Mouse (Mus musculus) cerebellum, adult 2 months (tissue): ENCODE measurements around the gene Skp2. TPM values are rescaled to one million over a fixed set of nuclear protein-coding genes. Genes with fewer than 3 reads are reported as not detected.

Experiments
- DNase-seq, 2 experiments: peaks; one replicate each; pipeline ENCODE4 v3.0.0; 2021
- H3K27ac ChIP-seq: fragments of 200-500 bp; 2 replicates; pipeline ENCODE4 v1.5.1; 2012; ENCODE audit warnings: low read length, control low read depth, inconsistent platforms; ENCODE audit not compliant: insufficient read depth
- H3K27me3 ChIP-seq: fragments of 200-500 bp; 2 replicates; pipeline ENCODE4 v1.6.1; 2012; ENCODE audit warnings: inconsistent platforms, mild to moderate bottlenecking, low read length, moderate library complexity; ENCODE audit not compliant: control insufficient read depth, insufficient read depth
- H3K4me1 ChIP-seq: fragments of 200-500 bp; 2 replicates; pipeline ENCODE4 v1.6.1; 2011; ENCODE audit warnings: low read length; ENCODE audit not compliant: control insufficient read depth, insufficient read depth
- H3K4me3 ChIP-seq: fragments of 200-500 bp; replicated peaks from 2 replicates; pipeline ENCODE3; 2011; ENCODE audit warnings: mild to moderate bottlenecking, low read depth, low read length, control low read depth; ENCODE audit not compliant: insufficient read depth
- CTCF ChIP-seq: fragments of 200-500 bp; IDR thresholded peaks from 2 replicates; pipeline ENCODE4 v1.5.1; 2011; ENCODE audit warnings: low read depth, mild to moderate bottlenecking, control low read depth, low read length, moderate library complexity, borderline replicate concordance; ENCODE audit not compliant: insufficient read depth
- POLR2A ChIP-seq: fragments of 200-500 bp; IDR thresholded peaks from 2 replicates; pipeline ENCODE4 v1.6.1; 2011; ENCODE audit warnings: low read length, control low read depth, borderline replicate concordance; ENCODE audit not compliant: insufficient read depth
- WGBS: fragments of 180-500 bp; shearing (Covaris S2); methylation state at CpG from one replicate; pipeline ENCODE4 v1.1.7; 2018; 5-methylcytosine and 5-hydroxymethylcytosine counted together
- polyA plus RNA-seq: library from polyadenylated mRNA; depleted of rRNA; stranded (reverse); fragments of >200 nt; gene quantifications from 2 replicates; pipeline ENCODE4 v1.2.3, GENCODE M21; 2012

Gene Skp2
- polyA plus RNA-seq, 1 experiment: 4.2 TPM

GRCm38 (mm10) chr15:9140684-9141171, 14.5 kb downstream of the Skp2 start:
- WGBS: under 1% methylated on average over 37 of the region's 37 CpGs
- Histone ChIP-seq H3K27me3 (no peaks in the 10 kb centered on the region), H3K4me3 (peak overlapping the region; percentile 78), H3K27ac (peak overlapping the region; percentile 44), H3K4me1 (peaks cover 3% of the 10 kb centered on the region)
- TF ChIP-seq POLR2A (peak; percentile 7; the same call in 1 of the 2 replicates), CTCF (no peak)
- DNase-seq: peak in 1 of 2 experiments; percentile 70

GRCm38 (mm10) chr15:9140252-9140680, 15.0 kb downstream of the Skp2 start, which contains the start of gene Lmbrd2:
Gene Lmbrd2 (plus strand): TSS chr15:9140550.
- TF ChIP-seq CTCF: no peak
- TF ChIP-seq POLR2A: peak; percentile 55; the same call in 1 of the 2 replicates
- H3K4me3 ChIP-seq: peak within 1 kb of the TSS; percentile 78
- H3K27me3 ChIP-seq: no peaks in the 10 kb centered on the region
- DNase-seq: peak; percentile 97 to 98
- H3K27ac ChIP-seq: peak within 1 kb of the TSS; percentile 44
- WGBS: under 1% methylated on average over 34 of the region's 34 CpGs
- peaks cover 3% of the 10 kb centered on the region for H3K4me1 ChIP-seq

DNA sequence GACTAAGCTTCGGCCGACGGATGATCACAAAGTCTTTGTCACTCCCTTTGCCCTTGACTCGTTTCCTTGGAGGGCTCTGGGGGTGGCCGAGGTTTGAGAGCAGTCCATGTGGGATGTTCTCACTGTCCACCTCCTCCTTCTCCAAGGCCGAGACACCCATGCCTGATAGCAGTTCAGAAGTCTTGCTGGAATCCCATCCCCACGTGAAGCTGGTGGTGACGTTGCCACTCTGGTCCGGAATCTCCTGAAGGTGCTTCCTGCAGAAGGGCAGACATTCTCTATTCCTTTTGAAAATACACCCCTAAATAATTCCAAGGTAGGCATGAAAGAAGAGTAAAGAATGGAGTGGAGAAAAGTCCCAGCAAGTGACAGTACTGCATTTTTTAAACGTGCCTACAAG, 15.8 kb downstream of the Skp2 start:
- 25% methylated on average over 10 of the region's 10 CpGs for WGBS
- H3K4me3 ChIP-seq: peak overlapping the region; percentile 78
- peak; percentile 18 to 31 for DNase-seq
- TF ChIP-seq POLR2A (no peak), CTCF (no peak)
- H3K27me3 ChIP-seq: no peaks in the 10 kb centered on the region
- H3K27ac ChIP-seq: no peak overlapping the region
- H3K4me1 ChIP-seq: peaks cover 3% of the 10 kb centered on the region

DNA sequence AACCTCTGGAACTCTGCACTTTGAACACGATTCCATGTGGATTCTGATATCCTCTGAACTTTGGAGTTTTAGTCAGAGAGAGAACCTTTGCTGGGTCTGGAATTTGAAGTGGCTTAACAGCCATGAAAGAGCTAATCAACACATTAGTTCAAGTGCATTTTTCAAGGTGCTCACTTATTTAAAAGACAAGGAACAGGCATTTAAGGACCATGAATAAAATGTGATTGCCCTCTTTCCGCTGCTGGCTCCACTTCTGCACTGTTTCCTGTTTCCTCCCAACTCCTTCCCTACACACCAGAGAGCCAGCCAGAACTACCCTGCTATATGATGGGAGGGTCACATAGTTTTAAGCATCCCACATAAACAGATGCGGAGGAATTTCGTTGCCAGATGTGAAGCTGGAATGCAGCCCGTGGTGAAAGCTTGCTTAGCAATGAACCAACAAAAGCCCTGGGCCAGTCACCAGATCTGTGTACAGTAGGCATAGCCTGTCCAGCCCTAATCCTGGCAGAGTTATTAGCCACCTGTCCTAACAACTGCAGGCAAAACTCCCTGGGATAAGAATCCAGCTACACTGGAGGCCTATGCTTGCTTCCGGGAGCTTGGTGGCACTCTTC, 20.2 kb downstream of the Skp2 start:
- H3K4me1 ChIP-seq: peaks cover 7% of the 10 kb centered on the region
- TF ChIP-seq POLR2A: no peak
- no peak for TF ChIP-seq CTCF
- H3K27me3 ChIP-seq: no peaks in the 10 kb centered on the region
- no peak for DNase-seq
- WGBS: 55% methylated on average over 6 of the region's 6 CpGs
- H3K4me3 ChIP-seq: no peak overlapping the region
- H3K27ac ChIP-seq: no peak overlapping the region

DNA sequence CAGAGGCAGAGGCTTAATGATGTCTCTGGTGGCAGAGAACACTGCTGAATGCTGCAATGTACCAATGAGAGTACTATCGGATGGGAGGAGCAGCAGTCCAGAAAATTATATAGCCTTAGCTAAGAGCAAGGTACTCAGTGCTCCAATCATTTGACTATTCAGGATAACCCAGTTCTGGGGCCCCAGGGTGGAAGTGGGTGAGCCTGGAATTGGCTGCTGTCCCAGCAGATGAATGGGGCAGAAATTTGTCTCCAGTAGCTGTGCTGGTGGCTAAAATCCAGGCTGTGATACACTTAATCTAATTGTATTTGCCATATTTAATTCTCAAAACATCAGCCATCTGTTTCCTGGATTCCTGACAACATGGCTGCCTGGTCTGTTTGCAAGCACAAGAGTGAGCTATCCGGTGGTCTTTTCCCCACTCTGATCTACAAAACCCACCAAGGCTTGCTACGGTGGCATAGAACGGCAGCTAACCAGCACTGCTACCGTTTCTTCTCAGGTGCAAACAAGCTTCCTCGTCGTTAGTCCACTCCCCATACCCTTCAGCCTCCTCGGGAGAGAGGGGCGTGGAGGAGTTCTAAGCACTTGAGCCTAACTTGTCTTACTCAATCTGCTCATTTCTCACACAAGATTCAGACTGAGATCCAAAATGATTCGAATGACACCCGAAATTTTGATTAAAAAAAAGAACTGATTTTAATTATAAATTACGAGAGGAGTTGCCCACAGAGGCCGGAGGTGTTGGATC, 22.4 kb downstream of the Skp2 start:
- peak; percentile 55 to 69 for DNase-seq

DNA sequence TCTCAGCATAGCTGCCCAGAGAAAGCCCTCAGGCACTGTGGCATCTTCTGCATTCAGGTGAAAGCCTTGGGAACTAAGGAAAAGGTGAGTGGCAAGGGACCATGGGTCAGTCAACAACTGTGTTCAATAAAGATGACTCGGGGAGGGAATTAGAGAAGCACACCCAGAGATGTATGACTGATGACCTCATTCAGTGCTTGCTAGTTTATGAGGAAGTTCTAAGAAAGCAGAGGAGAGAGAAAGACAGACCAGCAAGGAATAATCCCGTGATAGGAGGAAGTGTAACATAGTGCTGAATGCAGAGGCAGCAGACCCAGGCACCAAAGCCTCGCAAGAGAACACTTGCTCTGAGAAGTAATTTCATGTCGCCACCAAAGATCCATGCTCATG, 23.7 kb downstream of the Skp2 start:
- peaks cover 4% of the 10 kb centered on the region for H3K4me1 ChIP-seq
- no peak overlapping the region for H3K4me3 ChIP-seq
- H3K27ac ChIP-seq: no peak overlapping the region
- DNase-seq: no peak
- TF ChIP-seq POLR2A: no peak
- TF ChIP-seq CTCF: no peak
- H3K27me3 ChIP-seq: no peaks in the 10 kb centered on the region; the same call in 1 of the 2 replicates
- WGBS: 91% methylated on average over 4 of the region's 4 CpGs

More for the DNA sequence above, 22.4 kb downstream of the Skp2 start:
- H3K4me1 ChIP-seq: peaks cover 4% of the 10 kb centered on the region
- WGBS: 26% methylated on average over 13 of the region's 13 CpGs
- H3K4me3 ChIP-seq: peak overlapping the region; percentile 14
- H3K27ac ChIP-seq: 0 out of 2 replicates have a peak overlapping the region, but pooled peaks have one; percentile 33
- H3K27me3 ChIP-seq: no peaks in the 10 kb centered on the region; the same call in 1 of the 2 replicates
- TF ChIP-seq CTCF (no peak), POLR2A (no peak)

DNA sequence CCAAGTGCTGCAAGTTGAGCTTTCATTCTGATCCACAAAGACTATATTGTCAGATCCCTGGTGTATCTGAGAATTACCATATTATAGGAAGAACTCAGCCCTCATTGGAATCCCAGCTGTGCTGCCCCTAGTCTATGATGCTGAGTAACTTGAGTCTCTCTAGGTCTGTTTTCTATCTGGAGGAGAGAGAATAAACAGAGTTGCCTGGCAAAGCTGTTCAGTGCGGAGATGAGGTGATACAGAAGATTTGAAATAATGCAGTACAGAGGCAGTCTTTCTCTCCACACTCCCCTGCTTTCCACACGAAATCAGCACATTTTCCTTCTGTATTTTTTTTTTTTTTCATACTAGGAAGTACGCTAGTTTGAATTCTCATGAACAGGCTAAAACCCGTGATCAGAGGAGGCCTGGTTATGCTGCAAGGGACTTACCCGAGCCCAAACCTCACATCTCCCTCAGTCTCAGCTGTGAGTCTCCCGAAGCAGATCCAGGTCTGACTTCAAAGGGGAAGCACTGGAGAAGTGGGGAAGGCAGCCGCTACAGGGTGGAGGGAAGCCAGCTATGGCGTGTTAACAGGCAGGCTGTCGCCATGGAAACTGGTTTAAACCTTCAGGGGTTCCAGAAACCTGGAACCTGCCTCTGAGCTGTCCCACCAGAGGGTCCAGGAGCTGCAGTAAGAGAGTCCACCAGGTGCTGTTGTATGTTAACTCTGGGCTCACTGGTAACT, 24.3 kb downstream of the Skp2 start:
- H3K27me3 ChIP-seq: no peaks in the 10 kb centered on the region; the same call in 1 of the 2 replicates
- DNase-seq: no peak
- TF ChIP-seq POLR2A (no peak), CTCF (no peak)
- H3K4me1 ChIP-seq: peaks cover 4% of the 10 kb centered on the region
- WGBS: 64% methylated on average over 9 of the region's 9 CpGs
- H3K27ac ChIP-seq: no peak overlapping the region
- H3K4me3 ChIP-seq: no peak overlapping the region
